Mouse (Mus musculus): ENCODE data around the gene Cercam. TPM values are rescaled to one million over a fixed set of nuclear protein-coding genes. Genes with fewer than 3 reads are reported as not detected.

Gene Cercam
- 22.6 and 25.8 TPM in 2 replicates for polyA plus RNA-seq (2015; fragmentation: Nextera tagmentation; extraction: Ambion mirVana)

DNA sequence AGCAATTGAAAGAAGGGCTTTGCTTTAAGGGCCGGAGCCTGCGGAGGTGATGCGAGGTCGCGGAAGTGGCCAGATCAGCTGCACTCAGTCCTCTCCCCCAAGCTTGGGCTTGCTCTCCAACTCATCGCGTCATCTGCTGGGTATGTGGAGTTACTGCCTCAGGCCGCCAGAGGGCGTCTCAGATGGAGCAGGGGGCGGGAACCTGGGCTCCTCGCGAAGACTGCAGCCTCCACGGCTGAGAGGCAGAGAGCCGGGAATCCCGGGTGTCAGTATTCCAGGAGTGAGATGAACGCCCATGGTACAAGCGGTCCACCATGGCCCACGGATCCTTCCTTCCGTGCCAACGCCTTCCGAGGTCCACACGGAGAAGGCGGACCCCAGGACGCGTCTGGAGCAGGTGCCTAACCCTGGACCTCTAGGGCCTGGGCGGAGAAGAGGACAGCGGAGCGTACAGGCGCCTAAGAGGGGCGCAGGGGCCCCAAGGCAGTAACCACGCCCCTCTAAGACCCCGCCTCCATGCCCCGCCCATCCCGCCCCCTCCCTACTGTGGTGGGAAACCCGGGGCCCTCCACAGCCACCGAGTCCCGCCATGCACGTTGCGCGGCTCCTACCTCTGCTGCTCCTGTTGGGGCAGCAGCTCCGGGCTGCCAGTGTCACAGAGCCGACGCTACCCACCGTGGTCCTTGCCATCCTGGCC is at the start of gene Cercam:
Cercam (plus strand) TSS at position 216 of the 697 bp plus-strand sequence.
- Histone ChIP-seq H3K4me2 (ENCODE audit: low read length) (peak within 1 kb of the TSS; percentile 87), H3K27ac (ENCODE audit: low read depth, low read length) (peak within 1 kb of the TSS; percentile 81), H3K4me3 (ENCODE audit: low read length) (peak within 1 kb of the TSS; percentile 56), H3K4me1 (ENCODE audit: control insufficient read depth, insufficient read depth, low read depth, low read length) (peaks cover 8% of the 10 kb centered on the region), H3K27me3 (replicated peaks; ENCODE audit: control insufficient read depth, insufficient read depth, low read length) (no peaks in the 10 kb centered on the region), H3K9ac (ENCODE audit: low read depth, low read length) (peak within 1 kb of the TSS; percentile 76), H3K36me3 (ENCODE audit: control insufficient read depth, insufficient read depth, low read length) (no peaks in the 10 kb centered on the region), H3K9me3 (ENCODE audit: control insufficient read depth, low read length) (no peaks in the 10 kb centered on the region)
- peak; percentile 91 for ATAC-seq
- under 1% methylated on average over 39 of the region's 44 CpGs for WGBS

DNA sequence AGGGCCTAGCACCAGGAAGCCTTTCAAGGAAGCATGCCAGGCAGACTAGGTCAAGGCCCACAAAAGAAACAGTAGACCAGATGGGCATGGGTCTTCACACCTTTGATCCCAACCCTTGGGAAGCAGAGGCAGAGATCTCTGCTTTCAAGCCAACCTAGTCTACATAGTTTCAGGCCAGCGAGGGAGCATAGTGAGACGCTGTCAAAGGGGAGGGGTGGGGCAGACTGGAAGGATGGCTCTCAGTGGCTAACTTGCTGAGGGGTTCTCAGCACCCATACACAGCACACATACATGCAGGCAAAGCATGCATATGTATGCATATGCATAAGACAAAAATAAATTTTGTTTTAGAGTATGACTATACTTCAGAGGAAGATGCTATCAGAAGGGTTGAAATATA is 49.6 kb upstream of the Cercam start:
- H3K9ac ChIP-seq (ENCODE audit: low read depth, low read length) = peak overlapping the region; percentile 5; the same call in 1 of the 2 replicates
- WGBS = 0% methylated on average over 2 of the region's 2 CpGs
- H3K4me3 ChIP-seq (ENCODE audit: low read length) = no peak overlapping the region

DNA sequence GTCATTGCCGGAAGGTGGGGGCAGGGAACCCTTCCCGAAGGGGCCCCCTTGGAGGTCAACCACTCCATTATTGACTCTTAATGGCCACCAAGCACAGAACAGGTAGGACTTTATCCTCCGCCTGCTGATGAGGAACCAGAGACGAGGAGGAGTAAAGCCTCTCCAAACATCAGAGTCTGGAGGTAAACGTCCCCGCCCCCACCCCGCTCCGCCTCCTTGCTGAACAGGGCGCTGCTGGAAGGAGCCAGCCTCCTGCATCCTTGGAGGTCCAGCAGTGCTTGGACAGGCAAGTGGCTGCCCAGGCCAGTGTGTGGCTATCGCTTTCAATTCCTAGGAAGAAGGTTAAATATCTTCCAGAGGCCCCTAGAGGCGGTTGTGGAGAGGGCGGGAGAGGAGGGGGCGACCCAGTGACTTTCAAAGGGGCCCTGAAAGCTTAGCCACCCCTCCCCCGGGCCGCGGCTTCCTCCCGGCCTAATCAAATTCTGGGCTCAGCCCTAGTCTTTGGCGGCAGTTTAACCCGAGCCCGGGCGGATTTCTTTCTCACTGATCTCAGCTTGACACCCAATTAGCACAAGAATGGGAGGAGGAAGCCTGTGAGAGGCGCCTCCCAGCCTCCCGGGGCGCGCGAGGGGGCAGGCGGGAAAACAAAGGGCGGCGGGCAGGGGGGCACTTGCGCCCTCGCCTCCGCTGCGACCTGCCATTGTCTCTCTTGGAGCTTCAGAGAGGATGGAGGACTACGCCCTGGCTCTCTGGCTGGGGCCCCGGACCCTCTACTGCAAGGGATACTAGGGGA is 48.7 kb upstream of the Cercam start, which contains the start of gene Urm1:
Urm1 (plus strand) TSS at position 51 of the 793 bp plus-strand sequence.
- under 1% methylated on average over 35 of the region's 35 CpGs for WGBS

More for the DNA sequence above, 49.6 kb upstream of the Cercam start:
- no peak for ATAC-seq
- peaks cover 10% of the 10 kb centered on the region for H3K4me1 ChIP-seq (ENCODE audit: control insufficient read depth, insufficient read depth, low read depth, low read length)
- peak overlapping the region; percentile 90 for H3K27ac ChIP-seq (ENCODE audit: low read depth, low read length)
- H3K36me3 ChIP-seq (ENCODE audit: control insufficient read depth, insufficient read depth, low read length) = peaks cover 17% of the 10 kb centered on the region
- no peaks in the 10 kb centered on the region for H3K27me3 ChIP-seq (replicated peaks; ENCODE audit: control insufficient read depth, insufficient read depth, low read length)
- H3K4me2 ChIP-seq (ENCODE audit: low read length) = peak overlapping the region; percentile 80; the same call in 1 of the 2 replicates
- no peaks in the 10 kb centered on the region for H3K9me3 ChIP-seq (ENCODE audit: control insufficient read depth, low read length)

DNA sequence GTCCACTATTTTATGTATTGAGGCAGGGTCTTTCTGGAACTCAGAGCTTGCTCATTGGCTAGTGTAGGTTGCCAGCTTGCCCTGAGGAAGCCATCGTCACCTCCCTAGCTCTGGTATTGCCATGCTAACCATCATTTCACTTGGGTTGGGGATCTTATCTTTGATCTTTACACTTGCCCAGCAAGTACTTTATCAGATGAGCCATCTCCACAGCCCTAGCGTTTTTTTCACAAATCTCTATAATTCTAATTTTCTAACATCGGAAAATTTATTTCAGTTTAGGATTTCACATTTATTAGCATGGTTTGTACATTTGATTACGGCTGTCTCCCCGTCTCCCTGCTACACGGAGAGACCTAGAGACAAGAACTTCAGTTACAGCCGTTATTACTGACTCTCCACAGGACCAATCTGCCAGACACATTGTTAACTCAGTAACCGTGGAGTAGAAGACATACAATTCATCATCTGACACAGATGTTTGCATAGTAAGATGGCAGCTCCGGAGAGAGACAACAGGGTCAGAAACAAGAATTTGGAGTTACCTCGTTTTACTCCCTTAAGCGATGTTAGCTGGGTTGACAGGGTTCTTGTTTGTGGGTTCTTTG is 42.5 kb upstream of the Cercam start:
- Histone ChIP-seq H3K4me1 (ENCODE audit: control insufficient read depth, insufficient read depth, low read depth, low read length) (peaks cover 14% of the 10 kb centered on the region), H3K27ac (ENCODE audit: low read depth, low read length) (peak overlapping the region; percentile 90), H3K4me3 (ENCODE audit: low read length) (peak overlapping the region; percentile 90), H3K9ac (ENCODE audit: low read depth, low read length) (peak overlapping the region; percentile 76), H3K4me2 (ENCODE audit: low read length) (peak overlapping the region; percentile 82), H3K27me3 (replicated peaks; ENCODE audit: control insufficient read depth, insufficient read depth, low read length) (no peaks in the 10 kb centered on the region), H3K9me3 (ENCODE audit: control insufficient read depth, low read length) (no peaks in the 10 kb centered on the region), H3K36me3 (ENCODE audit: control insufficient read depth, insufficient read depth, low read length) (no peaks in the 10 kb centered on the region)
- no peak for ATAC-seq
- WGBS = 7% methylated on average over 11 of the region's 11 CpGs

More for the DNA sequence above, 48.7 kb upstream of the Cercam start, which contains the start of gene Urm1:
- H3K9ac ChIP-seq (ENCODE audit: low read depth, low read length) = peak within 1 kb of the TSS; percentile 59
- peak within 1 kb of the TSS; percentile 80 for H3K4me2 ChIP-seq (ENCODE audit: low read length)
- peaks cover 13% of the 10 kb centered on the region for H3K36me3 ChIP-seq (ENCODE audit: control insufficient read depth, insufficient read depth, low read length)
- H3K9me3 ChIP-seq (ENCODE audit: control insufficient read depth, low read length) = no peaks in the 10 kb centered on the region
- peak; percentile 81 for ATAC-seq
- peaks cover 10% of the 10 kb centered on the region for H3K4me1 ChIP-seq (ENCODE audit: control insufficient read depth, insufficient read depth, low read depth, low read length)
- H3K27me3 ChIP-seq (replicated peaks; ENCODE audit: control insufficient read depth, insufficient read depth, low read length) = no peaks in the 10 kb centered on the region
- H3K27ac ChIP-seq (ENCODE audit: low read depth, low read length) = peak within 1 kb of the TSS; percentile 90
- H3K4me3 ChIP-seq (ENCODE audit: low read length) = peak within 1 kb of the TSS; percentile 41

DNA sequence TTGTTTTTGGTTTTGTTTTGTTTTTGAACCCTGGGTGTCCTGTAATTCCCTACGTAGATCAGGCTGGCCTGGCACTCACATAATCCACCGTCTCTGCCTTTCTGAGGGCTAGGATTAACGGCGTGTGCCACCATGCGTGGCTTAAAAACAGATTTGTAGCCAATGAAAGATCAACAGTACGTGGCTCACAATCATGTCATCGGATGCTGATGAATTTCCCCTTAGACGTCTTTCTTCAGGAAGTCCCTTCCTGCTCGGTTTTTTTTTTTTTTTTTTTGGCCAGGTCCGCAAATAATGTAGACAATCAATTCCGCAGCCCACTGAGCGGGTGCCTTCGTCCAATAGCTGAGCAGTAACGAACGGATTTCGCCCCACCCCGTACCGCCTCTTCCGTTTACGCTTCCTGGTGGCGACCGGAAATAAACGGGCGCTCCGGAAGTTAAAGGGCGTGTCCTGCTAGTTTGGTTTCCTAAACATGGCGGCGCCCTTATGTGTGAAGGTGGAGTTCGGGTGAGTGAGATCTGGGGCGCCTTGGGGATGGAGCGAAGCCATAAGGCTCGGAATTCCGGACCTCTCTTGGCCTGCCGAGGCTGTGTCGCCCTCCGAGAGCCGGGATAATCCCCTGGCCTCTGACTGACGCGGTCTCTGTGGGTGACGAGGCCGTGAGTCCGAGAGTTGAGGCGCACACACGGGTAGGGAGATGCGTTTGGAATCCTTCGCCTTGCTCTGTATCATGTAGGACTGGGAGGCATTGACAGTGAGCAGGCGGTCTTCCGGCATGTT is 41.8 kb upstream of the Cercam start:
- Histone ChIP-seq H3K4me2 (ENCODE audit: low read length) (peak overlapping the region; percentile 88), H3K27ac (ENCODE audit: low read depth, low read length) (peak overlapping the region; percentile 90), H3K4me1 (ENCODE audit: control insufficient read depth, insufficient read depth, low read depth, low read length) (peaks cover 14% of the 10 kb centered on the region), H3K27me3 (replicated peaks; ENCODE audit: control insufficient read depth, insufficient read depth, low read length) (no peaks in the 10 kb centered on the region), H3K36me3 (ENCODE audit: control insufficient read depth, insufficient read depth, low read length) (no peaks in the 10 kb centered on the region), H3K9ac (ENCODE audit: low read depth, low read length) (peak overlapping the region; percentile 82), H3K4me3 (ENCODE audit: low read length) (peak overlapping the region; percentile 90), H3K9me3 (ENCODE audit: control insufficient read depth, low read length) (no peaks in the 10 kb centered on the region)
- under 1% methylated on average over 48 of the region's 48 CpGs for WGBS
- peak; percentile 97 for ATAC-seq

DNA sequence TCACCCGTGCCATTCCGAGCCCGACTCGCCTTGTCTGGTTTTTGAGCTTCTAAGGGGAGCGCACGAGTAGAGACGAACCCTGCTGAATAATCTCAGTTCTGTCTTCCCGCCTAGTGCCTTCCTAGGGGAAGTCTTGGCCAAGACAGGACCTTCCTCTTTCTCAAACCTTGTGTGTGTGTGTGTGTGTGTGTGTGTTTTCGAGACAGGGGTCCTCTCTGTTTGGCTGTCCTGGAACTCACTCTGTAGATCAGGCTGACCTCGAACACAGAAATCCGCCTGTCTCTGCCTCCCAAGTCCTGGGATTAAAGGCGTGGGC is 41.3 kb upstream of the Cercam start:
- peak overlapping the region; percentile 82 for H3K9ac ChIP-seq (ENCODE audit: low read depth, low read length)
- peak overlapping the region; percentile 64 for H3K27ac ChIP-seq (ENCODE audit: low read depth, low read length)
- H3K36me3 ChIP-seq (ENCODE audit: control insufficient read depth, insufficient read depth, low read length) = no peaks in the 10 kb centered on the region
- peak overlapping the region; percentile 88 for H3K4me2 ChIP-seq (ENCODE audit: low read length)
- WGBS = 5% methylated on average over 12 of the region's 12 CpGs
- H3K9me3 ChIP-seq (ENCODE audit: control insufficient read depth, low read length) = no peaks in the 10 kb centered on the region
- H3K4me1 ChIP-seq (ENCODE audit: control insufficient read depth, insufficient read depth, low read depth, low read length) = peaks cover 14% of the 10 kb centered on the region
- H3K27me3 ChIP-seq (replicated peaks; ENCODE audit: control insufficient read depth, insufficient read depth, low read length) = no peaks in the 10 kb centered on the region
- H3K4me3 ChIP-seq (ENCODE audit: low read length) = peak overlapping the region; percentile 90
- ATAC-seq = no peak

DNA sequence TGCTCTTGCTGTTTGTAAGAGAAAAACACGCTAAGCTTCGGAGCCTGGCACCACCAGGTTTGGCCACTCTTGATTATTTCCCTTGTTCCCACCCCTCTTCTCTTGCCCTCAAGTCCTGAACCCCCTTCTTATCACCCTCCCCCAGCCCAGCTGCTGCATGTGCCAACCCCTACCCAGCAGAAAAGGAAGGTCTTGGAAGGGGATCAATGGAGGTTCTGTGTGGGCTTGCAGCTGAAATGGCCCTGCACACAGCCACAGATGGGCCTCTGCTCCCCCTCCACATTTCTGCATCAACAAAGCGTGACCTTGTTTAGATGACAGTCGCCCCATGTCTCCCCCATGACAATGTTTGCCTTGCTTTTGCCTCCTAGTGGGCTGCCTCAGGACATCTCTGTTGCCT is 37.9 kb upstream of the Cercam start:
- Histone ChIP-seq H3K27ac (ENCODE audit: low read depth, low read length) (no peak overlapping the region), H3K4me2 (ENCODE audit: low read length) (no peak overlapping the region), H3K4me3 (ENCODE audit: low read length) (no peak overlapping the region), H3K4me1 (ENCODE audit: control insufficient read depth, insufficient read depth, low read depth, low read length) (peaks cover 13% of the 10 kb centered on the region), H3K9me3 (ENCODE audit: control insufficient read depth, low read length) (no peaks in the 10 kb centered on the region), H3K9ac (ENCODE audit: low read depth, low read length) (no peak overlapping the region), H3K36me3 (ENCODE audit: control insufficient read depth, insufficient read depth, low read length) (no peaks in the 10 kb centered on the region), H3K27me3 (replicated peaks; ENCODE audit: control insufficient read depth, insufficient read depth, low read length) (no peaks in the 10 kb centered on the region)
- WGBS = 91% methylated on average over 4 of the region's 4 CpGs
- no peak for ATAC-seq

DNA sequence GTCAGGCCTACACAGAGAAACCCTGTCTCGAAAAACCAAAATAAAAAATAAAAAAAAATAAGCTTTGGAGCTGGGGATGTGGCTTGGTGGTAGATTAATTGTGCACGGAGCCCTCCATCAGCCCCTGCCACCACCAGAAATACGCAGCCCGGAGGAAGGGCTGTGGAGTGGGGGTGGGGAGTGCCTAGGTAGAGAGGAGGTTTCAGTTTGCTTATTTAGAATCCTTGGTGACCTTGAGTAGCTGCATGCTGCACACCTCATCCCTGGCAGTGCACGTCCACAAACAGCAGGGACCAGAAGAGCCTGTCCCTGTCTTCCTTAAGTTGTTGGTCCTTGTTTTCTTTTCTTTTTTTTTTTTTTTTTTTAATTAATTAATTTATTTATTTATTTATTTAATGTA is 35.2 kb upstream of the Cercam start:
- Histone ChIP-seq H3K9me3 (ENCODE audit: control insufficient read depth, low read length) (no peaks in the 10 kb centered on the region), H3K9ac (ENCODE audit: low read depth, low read length) (no peak overlapping the region), H3K27ac (ENCODE audit: low read depth, low read length) (no peak overlapping the region), H3K4me1 (ENCODE audit: control insufficient read depth, insufficient read depth, low read depth, low read length) (peaks cover 2% of the 10 kb centered on the region), H3K4me2 (ENCODE audit: low read length) (no peak overlapping the region), H3K36me3 (ENCODE audit: control insufficient read depth, insufficient read depth, low read length) (no peaks in the 10 kb centered on the region), H3K27me3 (replicated peaks; ENCODE audit: control insufficient read depth, insufficient read depth, low read length) (no peaks in the 10 kb centered on the region), H3K4me3 (ENCODE audit: low read length) (no peak overlapping the region)
- no peak for ATAC-seq
- WGBS = 93% methylated on average over 5 of the region's 5 CpGs

Data from hindbrain, embryonic 16.5 days (tissue).